Mouse (Mus musculus): Measurements from ENCODE around the gene Fgfr2. TPM values are rescaled to one million over a fixed set of nuclear protein-coding genes. Genes with fewer than 3 reads are reported as not detected.

Fgfr2 gene
- polyA plus RNA-seq, 1 experiment, result 14.7 TPM

GRCm38 (mm10) chr7:132392233-132393013 lies 730.7 kb downstream of the Fgfr2 start:
- Histone ChIP-seq H3K4me1 (ENCODE audit: control insufficient read depth, insufficient read depth, insufficient read length, low read length) (peaks cover 3% of the 10 kb centered on the region; the same call in 1 of the 2 replicates), H3K36me3 (ENCODE audit: control insufficient read depth, insufficient read depth, low read length) (no peaks in the 10 kb centered on the region), H3K4me3 (ENCODE audit: low read depth, low read length) (no peak overlapping the region), H3K27ac (ENCODE audit: insufficient read depth, low read depth, low read length) (no peak overlapping the region), H3K27me3 (ENCODE audit: control insufficient read depth, insufficient read depth, low read length) (no peaks in the 10 kb centered on the region)
- 53% methylated on average over 13 of the region's 13 CpGs for WGBS
- no peak for TF ChIP-seq POLR2A (IDR thresholded peaks at IDR 0.05; ENCODE audit: low read depth, low read length)
- TF ChIP-seq CTCF (IDR thresholded peaks at IDR 0.05; ENCODE audit: extremely low read depth, insufficient read length, insufficient replicate concordance, low read depth, low read length), result no peak

- Histone ChIP-seq H3K27me3 (ENCODE audit: control insufficient read depth, insufficient read depth, low read length) (no peaks in the 10 kb centered on the region), H3K36me3 (ENCODE audit: control insufficient read depth, insufficient read depth, low read length) (no peaks in the 10 kb centered on the region), H3K4me3 (ENCODE audit: low read depth, low read length) (no peak overlapping the region), H3K27ac (ENCODE audit: insufficient read depth, low read depth, low read length) (no peak overlapping the region), H3K4me1 (ENCODE audit: control insufficient read depth, insufficient read depth, insufficient read length, low read length) (peaks cover 6% of the 10 kb centered on the region)
- WGBS, result 68% methylated on average over 7 of the region's 7 CpGs
- TF ChIP-seq POLR2A (IDR thresholded peaks at IDR 0.05; ENCODE audit: low read depth, low read length), result no peak
- TF ChIP-seq CTCF (IDR thresholded peaks at IDR 0.05; ENCODE audit: extremely low read depth, insufficient read length, insufficient replicate concordance, low read depth, low read length), result no peak
Observed at GRCm38 (mm10) chr7:132389473-132389872, 733.7 kb downstream of the Fgfr2 start.

GRCm38 (mm10) chr7:132387507-132387906 lies 735.6 kb downstream of the Fgfr2 start:
- no peaks in the 10 kb centered on the region for H3K27me3 ChIP-seq (ENCODE audit: control insufficient read depth, insufficient read depth, low read length)
- H3K36me3 ChIP-seq (ENCODE audit: control insufficient read depth, insufficient read depth, low read length), result no peaks in the 10 kb centered on the region
- TF ChIP-seq CTCF (IDR thresholded peaks at IDR 0.05; ENCODE audit: extremely low read depth, insufficient read length, insufficient replicate concordance, low read depth, low read length) (no peak), POLR2A (IDR thresholded peaks at IDR 0.05; ENCODE audit: low read depth, low read length) (no peak)
- H3K4me3 ChIP-seq (ENCODE audit: low read depth, low read length), result no peak overlapping the region
- H3K4me1 ChIP-seq (ENCODE audit: control insufficient read depth, insufficient read depth, insufficient read length, low read length), result peaks cover 6% of the 10 kb centered on the region
- 70% methylated on average over 5 of the region's 5 CpGs for WGBS
- no peak overlapping the region for H3K27ac ChIP-seq (ENCODE audit: insufficient read depth, low read depth, low read length)

GRCm38 (mm10) chr7:132386316-132386715 lies 736.8 kb downstream of the Fgfr2 start:
- WGBS, result 24% methylated on average over 8 of the region's 8 CpGs

GRCm38 (mm10) chr7:132385456-132386130 lies 737.6 kb downstream of the Fgfr2 start:
- H3K36me3 ChIP-seq (ENCODE audit: control insufficient read depth, insufficient read depth, low read length), result no peaks in the 10 kb centered on the region
- H3K27ac ChIP-seq (ENCODE audit: insufficient read depth, low read depth, low read length), result no peak overlapping the region
- TF ChIP-seq CTCF (IDR thresholded peaks at IDR 0.05; ENCODE audit: extremely low read depth, insufficient read length, insufficient replicate concordance, low read depth, low read length), result no peak
- TF ChIP-seq POLR2A (IDR thresholded peaks at IDR 0.05; ENCODE audit: low read depth, low read length), result no peak
- no peaks in the 10 kb centered on the region for H3K27me3 ChIP-seq (ENCODE audit: control insufficient read depth, insufficient read depth, low read length)
- 70% methylated on average over 7 of the region's 7 CpGs for WGBS
- H3K4me1 ChIP-seq (ENCODE audit: control insufficient read depth, insufficient read depth, insufficient read length, low read length), result peaks cover 6% of the 10 kb centered on the region
- no peak overlapping the region for H3K4me3 ChIP-seq (ENCODE audit: low read depth, low read length)

More at GRCm38 (mm10) chr7:132386316-132386715, 736.8 kb downstream of the Fgfr2 start:
- H3K36me3 ChIP-seq (ENCODE audit: control insufficient read depth, insufficient read depth, low read length), result no peaks in the 10 kb centered on the region
- H3K4me1 ChIP-seq (ENCODE audit: control insufficient read depth, insufficient read depth, insufficient read length, low read length), result peaks cover 6% of the 10 kb centered on the region
- TF ChIP-seq CTCF (IDR thresholded peaks at IDR 0.05; ENCODE audit: extremely low read depth, insufficient read length, insufficient replicate concordance, low read depth, low read length) (no peak), POLR2A (IDR thresholded peaks at IDR 0.05; ENCODE audit: low read depth, low read length) (no peak)
- H3K27me3 ChIP-seq (ENCODE audit: control insufficient read depth, insufficient read depth, low read length), result no peaks in the 10 kb centered on the region
- H3K27ac ChIP-seq (ENCODE audit: insufficient read depth, low read depth, low read length), result no peak overlapping the region
- no peak overlapping the region for H3K4me3 ChIP-seq (ENCODE audit: low read depth, low read length)

- Histone ChIP-seq H3K27ac (ENCODE audit: insufficient read depth, low read depth, low read length) (no peak overlapping the region), H3K4me1 (ENCODE audit: control insufficient read depth, insufficient read depth, insufficient read length, low read length) (peaks cover 6% of the 10 kb centered on the region), H3K36me3 (ENCODE audit: control insufficient read depth, insufficient read depth, low read length) (no peaks in the 10 kb centered on the region), H3K27me3 (ENCODE audit: control insufficient read depth, insufficient read depth, low read length) (no peaks in the 10 kb centered on the region), H3K4me3 (ENCODE audit: low read depth, low read length) (no peak overlapping the region)
- WGBS, result 88% methylated on average over 8 of the region's 8 CpGs
- TF ChIP-seq POLR2A (IDR thresholded peaks at IDR 0.05; ENCODE audit: low read depth, low read length), result no peak
- no peak for TF ChIP-seq CTCF (IDR thresholded peaks at IDR 0.05; ENCODE audit: extremely low read depth, insufficient read length, insufficient replicate concordance, low read depth, low read length)
Observed at GRCm38 (mm10) chr7:132384736-132385455, 738.3 kb downstream of the Fgfr2 start.

Measured in small intestine, adult 2 months (tissue).